Mouse (Mus musculus): ENCODE results near the gene Rabgap1l. TPM values are rescaled to one million over a fixed set of nuclear protein-coding genes. Genes with fewer than 3 reads are reported as not detected.
"Not testable (repeated sequence)": the region's sequence is repeated elsewhere in the genome, so short reads cannot be mapped to it uniquely, and the experiment has no call there.

Gene Rabgap1l
- total RNA-seq, 1 experiment from 2014 or later = 277 TPM

- ATAC-seq (replicated peaks in 1 of 2; ENCODE audit: insufficient read depth in 1 of 2, low FRiP score in 2 of 2, low TSS enrichment in 1 of 2, low read depth in 1 of 2, poor library complexity in 2 of 2, severe bottlenecking in 2 of 2) = no peak
These were observed 137.1 kb downstream of the Rabgap1l start for GRCm38 (mm10) chr1:160655806-160656470.

DNA sequence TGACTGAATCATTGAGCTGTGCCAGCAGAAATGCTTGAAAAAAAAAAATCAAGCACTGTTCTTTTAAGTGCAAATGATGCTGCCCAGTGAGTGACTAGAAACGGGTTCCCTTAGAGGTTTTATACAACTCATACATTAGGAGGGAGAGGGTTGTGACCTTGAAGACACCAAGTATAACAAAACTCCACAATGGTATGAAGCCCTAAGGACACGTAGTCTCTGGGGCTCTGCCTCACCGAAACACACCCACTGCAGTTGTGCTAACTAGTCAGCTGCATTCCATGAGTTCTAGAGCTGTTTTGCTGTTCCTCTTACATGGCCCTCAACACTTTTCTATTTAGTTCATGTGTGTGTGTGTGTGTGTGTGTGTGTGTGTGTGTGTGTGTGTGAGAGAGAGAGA is 141.3 kb downstream of the Rabgap1l start:
- ATAC-seq (replicated peaks in 1 of 2; ENCODE audit: insufficient read depth in 1 of 2, low FRiP score in 2 of 2, low TSS enrichment in 1 of 2, low read depth in 1 of 2, poor library complexity in 2 of 2, severe bottlenecking in 2 of 2) = no peak

GRCm38 (mm10) chr1:160645416-160645815 is 147.6 kb downstream of the Rabgap1l start:
- ATAC-seq (replicated peaks in 1 of 2; ENCODE audit: insufficient read depth in 1 of 2, low FRiP score in 2 of 2, low TSS enrichment in 1 of 2, low read depth in 1 of 2, poor library complexity in 2 of 2, severe bottlenecking in 2 of 2) = no peak

GRCm38 (mm10) chr1:160628213-160628932 is 164.6 kb downstream of the Rabgap1l start:
- ATAC-seq (replicated peaks in 1 of 2; ENCODE audit: insufficient read depth in 1 of 2, low FRiP score in 2 of 2, low TSS enrichment in 1 of 2, low read depth in 1 of 2, poor library complexity in 2 of 2, severe bottlenecking in 2 of 2) = no peak

GRCm38 (mm10) chr1:160624354-160625120 is 168.5 kb downstream of the Rabgap1l start:
- not testable (repeated sequence) for ATAC-seq (replicated peaks in 1 of 2; ENCODE audit: insufficient read depth in 1 of 2, low FRiP score in 2 of 2, low TSS enrichment in 1 of 2, low read depth in 1 of 2, poor library complexity in 2 of 2, severe bottlenecking in 2 of 2)

DNA sequence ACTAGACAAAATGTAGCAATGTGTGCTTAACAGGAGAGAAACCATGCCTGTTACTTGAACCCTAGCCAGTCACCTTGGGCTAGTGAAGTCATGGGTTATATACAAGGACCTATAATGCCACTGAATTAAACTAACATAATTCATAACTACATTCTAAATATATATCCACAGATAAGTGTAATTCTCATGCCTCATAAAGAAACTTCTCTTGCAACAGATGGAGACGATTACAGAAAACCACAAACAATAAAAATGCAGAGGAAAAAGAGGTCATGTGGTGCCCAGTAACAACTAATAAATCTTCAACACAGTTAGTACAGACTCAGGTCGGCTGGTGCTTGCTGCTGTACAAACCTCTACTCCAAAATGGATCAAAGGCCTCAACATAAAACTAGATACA is 174.8 kb downstream of the Rabgap1l start:
- peak; percentile 53 to 58; a peak in 3 of 4 replicates for ATAC-seq (replicated peaks in 1 of 2; ENCODE audit: insufficient read depth in 1 of 2, low FRiP score in 2 of 2, low TSS enrichment in 1 of 2, low read depth in 1 of 2, poor library complexity in 2 of 2, severe bottlenecking in 2 of 2)

- ATAC-seq (replicated peaks in 1 of 2; ENCODE audit: insufficient read depth in 1 of 2, low FRiP score in 2 of 2, low TSS enrichment in 1 of 2, low read depth in 1 of 2, poor library complexity in 2 of 2, severe bottlenecking in 2 of 2) = no peak
These were observed 186.6 kb downstream of the Rabgap1l start for GRCm38 (mm10) chr1:160606425-160606824.

DNA sequence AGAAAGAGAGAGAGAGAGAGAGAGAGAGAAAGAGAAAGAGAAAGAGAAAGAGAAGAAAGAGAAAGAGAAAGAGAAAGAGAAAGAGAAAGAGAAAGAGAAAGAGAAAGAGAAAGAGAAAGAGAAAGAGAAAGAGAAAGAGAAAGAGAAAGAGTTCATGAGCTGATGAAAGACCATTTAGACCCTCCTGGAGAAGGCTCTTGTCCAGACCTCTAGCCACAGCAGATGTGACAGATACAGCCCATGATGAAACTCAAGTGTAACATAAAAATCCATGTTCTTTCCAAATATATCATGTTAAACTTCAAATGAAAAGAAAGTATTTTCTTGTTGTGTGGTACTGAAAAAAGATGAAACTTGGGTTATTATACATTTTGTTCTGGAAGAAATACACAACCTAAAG is 189.7 kb downstream of the Rabgap1l start:
- ATAC-seq (replicated peaks in 1 of 2; ENCODE audit: insufficient read depth in 1 of 2, low FRiP score in 2 of 2, low TSS enrichment in 1 of 2, low read depth in 1 of 2, poor library complexity in 2 of 2, severe bottlenecking in 2 of 2) = not testable (repeated sequence)

GRCm38 (mm10) chr1:160597369-160597768 is 195.6 kb downstream of the Rabgap1l start:
- ATAC-seq (replicated peaks in 1 of 2; ENCODE audit: insufficient read depth in 1 of 2, low FRiP score in 2 of 2, low TSS enrichment in 1 of 2, low read depth in 1 of 2, poor library complexity in 2 of 2, severe bottlenecking in 2 of 2) = no peak

DNA sequence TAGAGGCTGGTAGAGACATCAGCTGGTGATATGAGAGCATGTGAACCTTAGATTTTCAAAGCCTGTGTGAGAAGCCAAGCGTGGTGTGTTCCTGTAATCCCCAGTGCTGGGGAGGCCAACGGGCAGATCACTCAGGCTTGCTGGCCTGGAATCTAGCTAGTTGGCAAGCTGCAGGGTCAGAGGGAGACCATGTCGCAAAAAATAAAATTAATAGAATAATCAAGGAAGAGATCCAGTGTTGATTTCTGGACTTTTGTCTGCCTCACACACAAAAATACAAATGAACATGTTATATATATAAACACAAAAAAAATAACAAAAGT is 196.1 kb downstream of the Rabgap1l start:
- no peak for ATAC-seq (replicated peaks in 1 of 2; ENCODE audit: insufficient read depth in 1 of 2, low FRiP score in 2 of 2, low TSS enrichment in 1 of 2, low read depth in 1 of 2, poor library complexity in 2 of 2, severe bottlenecking in 2 of 2)

DNA sequence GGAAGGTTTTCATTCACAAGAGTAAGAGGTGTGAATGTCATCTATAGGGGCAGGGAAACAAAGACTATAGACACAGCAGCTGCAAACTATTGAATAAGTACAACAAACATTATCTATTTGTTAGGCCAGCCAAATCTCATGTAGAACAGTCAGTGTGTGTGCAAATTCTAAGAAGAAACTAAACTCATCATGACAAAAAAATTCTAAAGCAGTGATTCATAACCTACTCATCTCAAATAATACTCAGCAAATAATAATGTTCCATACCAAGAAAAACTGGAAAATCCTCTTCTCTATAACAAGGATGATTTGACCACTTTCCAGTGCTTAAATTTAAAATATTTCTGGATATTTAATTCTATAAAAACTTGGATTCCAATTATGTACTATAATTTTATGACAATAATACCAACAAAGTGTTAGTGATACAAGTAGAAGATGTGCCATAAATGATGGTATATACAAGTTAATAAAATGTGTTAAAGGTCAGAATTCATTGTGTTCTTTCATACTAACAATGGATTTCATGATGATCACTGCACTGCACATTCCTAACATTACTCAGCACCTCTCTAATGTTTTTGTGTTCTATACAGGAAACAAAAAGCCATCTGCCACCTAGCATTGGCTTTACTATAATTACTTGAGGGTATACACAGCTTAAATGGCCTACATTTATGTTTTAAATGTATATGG is 196.6 kb downstream of the Rabgap1l start:
- ATAC-seq (replicated peaks in 1 of 2; ENCODE audit: insufficient read depth in 1 of 2, low FRiP score in 2 of 2, low TSS enrichment in 1 of 2, low read depth in 1 of 2, poor library complexity in 2 of 2, severe bottlenecking in 2 of 2) = no peak

DNA sequence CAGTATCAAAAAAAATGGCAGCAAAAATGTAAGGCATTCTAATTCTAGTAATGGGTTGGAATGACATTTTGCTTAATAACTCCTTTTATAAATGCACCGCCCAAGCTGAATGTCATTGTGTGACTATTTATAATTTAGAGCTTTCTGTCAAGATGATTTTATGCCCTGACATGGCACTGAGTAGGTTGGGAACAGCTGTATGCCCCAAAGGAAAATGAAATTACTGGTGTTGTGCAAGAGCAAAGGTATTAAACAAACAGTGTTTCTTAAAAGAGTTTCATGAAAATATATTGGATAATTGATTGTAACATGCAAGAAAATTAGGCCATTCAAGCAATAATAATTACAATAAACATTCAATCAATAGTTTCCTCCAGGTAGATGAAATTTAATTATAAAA is 198.4 kb downstream of the Rabgap1l start:
- ATAC-seq (replicated peaks in 1 of 2; ENCODE audit: insufficient read depth in 1 of 2, low FRiP score in 2 of 2, low TSS enrichment in 1 of 2, low read depth in 1 of 2, poor library complexity in 2 of 2, severe bottlenecking in 2 of 2) = no peak

DNA sequence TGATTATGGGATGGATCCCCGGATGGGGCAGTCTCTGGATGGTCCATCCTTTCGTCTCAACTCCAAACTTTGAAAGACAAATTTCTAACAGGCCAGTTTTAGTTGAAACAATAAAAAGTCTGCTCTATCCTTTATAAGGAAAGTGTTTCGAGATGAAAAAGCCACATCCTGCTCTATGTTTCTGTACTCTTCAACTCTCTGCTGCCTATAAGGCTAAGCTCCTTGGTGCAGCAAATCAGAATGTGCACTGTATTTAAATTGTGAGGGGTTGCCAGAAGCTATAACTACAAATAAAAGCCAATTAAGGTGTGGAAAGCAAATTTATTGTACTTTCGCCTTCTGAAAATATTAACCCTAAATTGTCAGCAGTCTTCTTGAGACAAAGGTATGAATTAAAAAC is 198.9 kb downstream of the Rabgap1l start:
- no peak for ATAC-seq (replicated peaks in 1 of 2; ENCODE audit: insufficient read depth in 1 of 2, low FRiP score in 2 of 2, low TSS enrichment in 1 of 2, low read depth in 1 of 2, poor library complexity in 2 of 2, severe bottlenecking in 2 of 2)

DNA sequence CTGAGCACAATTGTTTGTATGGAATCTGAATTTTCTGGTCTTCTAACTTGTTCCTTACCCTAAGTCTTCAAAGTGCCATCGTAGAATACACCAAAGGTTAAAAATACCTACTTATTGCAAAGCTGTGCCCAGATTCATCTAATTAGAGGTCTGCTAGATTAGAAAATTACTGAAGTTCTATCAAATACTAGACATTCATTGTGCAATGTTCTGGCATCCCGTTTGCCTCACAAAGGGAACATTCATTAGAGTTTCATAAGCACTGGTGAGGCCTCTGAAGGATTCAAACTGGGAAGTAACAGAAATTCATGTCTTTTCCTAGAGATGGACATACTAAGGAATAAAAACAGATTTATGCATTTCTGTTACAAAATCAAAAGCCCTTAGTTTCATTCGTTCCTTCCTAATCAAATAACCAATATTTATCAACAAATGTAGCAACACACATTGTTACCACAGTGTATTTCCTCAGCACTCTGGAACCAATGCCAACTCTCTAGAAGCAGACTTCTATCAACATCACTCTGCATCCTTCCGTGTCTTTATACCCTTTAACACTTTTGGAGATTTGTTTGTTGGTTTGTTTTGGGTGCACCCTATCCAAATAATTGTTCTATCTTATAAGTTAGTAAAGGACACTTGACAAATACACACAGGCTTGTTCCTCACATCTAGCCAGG is 204.0 kb downstream of the Rabgap1l start:
- no peak for ATAC-seq (replicated peaks in 1 of 2; ENCODE audit: insufficient read depth in 1 of 2, low FRiP score in 2 of 2, low TSS enrichment in 1 of 2, low read depth in 1 of 2, poor library complexity in 2 of 2, severe bottlenecking in 2 of 2)

GRCm38 (mm10) chr1:160579309-160580233 is 213.4 kb downstream of the Rabgap1l start:
- ATAC-seq (replicated peaks in 1 of 2; ENCODE audit: insufficient read depth in 1 of 2, low FRiP score in 2 of 2, low TSS enrichment in 1 of 2, low read depth in 1 of 2, poor library complexity in 2 of 2, severe bottlenecking in 2 of 2) = no peak

- ATAC-seq (replicated peaks in 1 of 2; ENCODE audit: insufficient read depth in 1 of 2, low FRiP score in 2 of 2, low TSS enrichment in 1 of 2, low read depth in 1 of 2, poor library complexity in 2 of 2, severe bottlenecking in 2 of 2) = no peak
These were observed 216.9 kb downstream of the Rabgap1l start for GRCm38 (mm10) chr1:160576124-160576523.
